Mouse (Mus musculus) intestine, embryonic 15.5 days (tissue): ENCODE results near the gene Fam120b. TPM values are rescaled to one million over a fixed set of nuclear protein-coding genes. Genes with fewer than 3 reads are reported as not detected.
A peak's percentile ranks its signal among the peaks of the same experiment; 100 is the strongest.

Source experiments
- ATAC-seq: fragments of 200-750 bp; cut with Nextera tagmentation; 2 replicates; pipeline ENCODE4 v1.8.0; 2017; ENCODE audit warnings: moderate TSS enrichment, moderate library complexity
- H3K27ac ChIP-seq: fragments of 300-500 bp; sonication (generic); 2 replicates; pipeline ENCODE4 v1.5.1; 2015; ENCODE audit warnings: mild to moderate bottlenecking, inconsistent platforms
- H3K27me3 ChIP-seq: fragments of 300-500 bp; sonication (generic); replicated peaks from 2 replicates; pipeline ENCODE4 v1.6.1; 2015; ENCODE audit warnings: inconsistent platforms
- H3K36me3 ChIP-seq: fragments of 300-500 bp; sonication (generic); 2 replicates; pipeline ENCODE4 v1.6.1; 2015; ENCODE audit warnings: inconsistent platforms
- H3K4me1 ChIP-seq: fragments of 300-500 bp; sonication (generic); replicated peaks from 2 replicates; pipeline ENCODE4 v1.6.1; 2015; ENCODE audit warnings: inconsistent platforms
- H3K4me2 ChIP-seq: fragments of 300-500 bp; sonication (generic); replicated peaks from 2 replicates; pipeline ENCODE4 v1.6.1; 2015; ENCODE audit warnings: mild to moderate bottlenecking, inconsistent platforms
- H3K4me3 ChIP-seq: fragments of 300-500 bp; sonication (generic); replicated peaks from 2 replicates; pipeline ENCODE4 v1.5.1; 2015; ENCODE audit warnings: inconsistent platforms
- H3K9ac ChIP-seq: fragments of 300-500 bp; sonication (generic); 2 replicates; pipeline ENCODE4 v1.6.1; 2015; ENCODE audit warnings: inconsistent platforms
- H3K9me3 ChIP-seq: fragments of 300-500 bp; sonication (generic); 2 replicates; pipeline ENCODE4 v1.6.1; 2016; ENCODE audit warnings: inconsistent platforms
- WGBS: fragments of 180-500 bp; shearing (Covaris S2); methylation state at CpG from one replicate; pipeline ENCODE4 v1.1.7; 2015; 5-methylcytosine and 5-hydroxymethylcytosine counted together
- polyA plus RNA-seq: library from polyadenylated mRNA; unstranded; fragments of >200 nt; fragmentation: Nextera tagmentation; extraction: Ambion mirVana; gene quantifications from 2 replicates; pipeline ENCODE4 v1.2.1, GENCODE M21; 2015

Fam120b gene
- 26.9 and 27.7 TPM in 2 replicates for polyA plus RNA-seq

GRCm38 (mm10) chr17:15395997-15396675 is at the start of gene Fam120b:
TSS of gene Fam120b (plus strand) at chr17:15396202.
- peak; percentile 98 for ATAC-seq
- H3K9me3 ChIP-seq: no peaks in the 10 kb centered on the region
- peak within 1 kb of the TSS; percentile 78 for H3K4me3 ChIP-seq
- no peaks in the 10 kb centered on the region for H3K27me3 ChIP-seq
- H3K36me3 ChIP-seq: no peaks in the 10 kb centered on the region
- H3K4me2 ChIP-seq: peak within 1 kb of the TSS; percentile 90
- H3K9ac ChIP-seq: peak within 1 kb of the TSS; percentile 90
- peak within 1 kb of the TSS; percentile 89 for H3K27ac ChIP-seq
- WGBS: under 1% methylated on average over 31 of the region's 31 CpGs
- H3K4me1 ChIP-seq: peaks cover 13% of the 10 kb centered on the region

- Histone ChIP-seq H3K4me2 (no peak overlapping the region), H3K36me3 (no peaks in the 10 kb centered on the region), H3K4me3 (no peak overlapping the region), H3K4me1 (no peaks in the 10 kb centered on the region), H3K9ac (no peak overlapping the region), H3K9me3 (no peaks in the 10 kb centered on the region), H3K27ac (no peak overlapping the region), H3K27me3 (no peaks in the 10 kb centered on the region)
- no peak for ATAC-seq
- whole genome bisulfite sequencing: 66% methylated on average over 2 of the region's 2 CpGs
Measured at GRCm38 (mm10) chr17:15350152-15350551, 45.9 kb upstream of the Fam120b start.

GRCm38 (mm10) chr17:15352869-15353610 is 43.0 kb upstream of the Fam120b start:
- H3K9me3 ChIP-seq: no peaks in the 10 kb centered on the region
- WGBS: 55% methylated on average over 10 of the region's 10 CpGs
- no peaks in the 10 kb centered on the region for H3K27me3 ChIP-seq
- no peak overlapping the region for H3K9ac ChIP-seq
- no peak overlapping the region for H3K27ac ChIP-seq
- no peak for ATAC-seq
- H3K4me3 ChIP-seq: no peak overlapping the region
- no peak overlapping the region for H3K4me2 ChIP-seq
- H3K36me3 ChIP-seq: no peaks in the 10 kb centered on the region
- 0 out of 2 replicates have a peak, but pooled peaks cover 4% of the 10 kb centered on the region for H3K4me1 ChIP-seq

- Histone ChIP-seq H3K27me3 (no peaks in the 10 kb centered on the region), H3K9ac (no peak overlapping the region), H3K4me3 (no peak overlapping the region), H3K4me1 (0 out of 2 replicates have a peak, but pooled peaks cover 4% of the 10 kb centered on the region), H3K4me2 (no peak overlapping the region), H3K27ac (no peak overlapping the region), H3K9me3 (no peaks in the 10 kb centered on the region), H3K36me3 (no peaks in the 10 kb centered on the region)
- 72% methylated on average over 2 of the region's 2 CpGs for WGBS
- no peak for ATAC-seq
Measured at GRCm38 (mm10) chr17:15354006-15354405, 42.0 kb upstream of the Fam120b start.

GRCm38 (mm10) chr17:15355072-15355471 is 40.9 kb upstream of the Fam120b start:
- no peaks in the 10 kb centered on the region for H3K9me3 ChIP-seq
- no peaks in the 10 kb centered on the region for H3K36me3 ChIP-seq
- H3K27ac ChIP-seq: no peak overlapping the region
- H3K4me1 ChIP-seq: 0 out of 2 replicates have a peak, but pooled peaks cover 4% of the 10 kb centered on the region
- no peak for ATAC-seq
- no peaks in the 10 kb centered on the region for H3K27me3 ChIP-seq
- H3K4me2 ChIP-seq: no peak overlapping the region
- no peak overlapping the region for H3K4me3 ChIP-seq
- no peak overlapping the region for H3K9ac ChIP-seq
- 89% methylated on average over 3 of the region's 3 CpGs for WGBS

GRCm38 (mm10) chr17:15356526-15356925 is 39.5 kb upstream of the Fam120b start:
- 0 out of 2 replicates have a peak, but pooled peaks cover 4% of the 10 kb centered on the region for H3K4me1 ChIP-seq
- no peak overlapping the region for H3K4me3 ChIP-seq
- H3K4me2 ChIP-seq: no peak overlapping the region
- ATAC-seq: peak; percentile 81
- no peak overlapping the region for H3K9ac ChIP-seq
- no peaks in the 10 kb centered on the region for H3K27me3 ChIP-seq
- 0 out of 2 replicates have a peak overlapping the region, but pooled peaks have one; percentile 18 for H3K27ac ChIP-seq
- no peaks in the 10 kb centered on the region for H3K36me3 ChIP-seq
- WGBS: 56% methylated on average over 5 of the region's 5 CpGs
- no peaks in the 10 kb centered on the region for H3K9me3 ChIP-seq

GRCm38 (mm10) chr17:15357071-15357470 is 38.9 kb upstream of the Fam120b start:
- Histone ChIP-seq H3K9me3 (no peaks in the 10 kb centered on the region), H3K4me1 (0 out of 2 replicates have a peak, but pooled peaks cover 4% of the 10 kb centered on the region), H3K27ac (no peak overlapping the region), H3K36me3 (no peaks in the 10 kb centered on the region), H3K27me3 (no peaks in the 10 kb centered on the region), H3K9ac (no peak overlapping the region), H3K4me2 (no peak overlapping the region), H3K4me3 (no peak overlapping the region)
- ATAC-seq: no peak
- WGBS: 69% methylated on average over 3 of the region's 3 CpGs

GRCm38 (mm10) chr17:15363656-15364055 is 32.3 kb upstream of the Fam120b start:
- WGBS: 55% methylated on average over 3 of the region's 3 CpGs
- no peaks in the 10 kb centered on the region for H3K9me3 ChIP-seq

GRCm38 (mm10) chr17:15365650-15366049 is 30.4 kb upstream of the Fam120b start:
- H3K9me3 ChIP-seq: no peaks in the 10 kb centered on the region
- no peak overlapping the region for H3K9ac ChIP-seq

More at GRCm38 (mm10) chr17:15363656-15364055, 32.3 kb upstream of the Fam120b start:
- Histone ChIP-seq H3K9ac (no peak overlapping the region), H3K4me2 (no peak overlapping the region), H3K4me1 (no peaks in the 10 kb centered on the region), H3K4me3 (no peak overlapping the region), H3K36me3 (0 out of 2 replicates have a peak, but pooled peaks cover 5% of the 10 kb centered on the region), H3K27ac (no peak overlapping the region), H3K27me3 (no peaks in the 10 kb centered on the region)
- ATAC-seq: no peak

GRCm38 (mm10) chr17:15370401-15370800 is 25.6 kb upstream of the Fam120b start:
- no peak overlapping the region for H3K4me3 ChIP-seq
- no peak overlapping the region for H3K9ac ChIP-seq
- H3K9me3 ChIP-seq: no peaks in the 10 kb centered on the region
- peaks cover 29% of the 10 kb centered on the region for H3K4me1 ChIP-seq
- 90% methylated on average over 14 of the region's 14 CpGs for WGBS
- 0 out of 2 replicates have a peak, but pooled peaks cover 9% of the 10 kb centered on the region for H3K36me3 ChIP-seq
- H3K4me2 ChIP-seq: peak overlapping the region; percentile 9; the same call in 1 of the 2 replicates
- H3K27ac ChIP-seq: no peak overlapping the region
- ATAC-seq: no peak
- peaks cover 5% of the 10 kb centered on the region; the same call in 1 of the 2 replicates for H3K27me3 ChIP-seq

More at GRCm38 (mm10) chr17:15365650-15366049, 30.4 kb upstream of the Fam120b start:
- no peak overlapping the region for H3K4me3 ChIP-seq
- 64% methylated on average over 5 of the region's 5 CpGs for WGBS
- H3K27ac ChIP-seq: no peak overlapping the region
- no peaks in the 10 kb centered on the region for H3K27me3 ChIP-seq
- ATAC-seq: no peak
- no peaks in the 10 kb centered on the region for H3K4me1 ChIP-seq
- H3K4me2 ChIP-seq: no peak overlapping the region
- H3K36me3 ChIP-seq: 0 out of 2 replicates have a peak, but pooled peaks cover 9% of the 10 kb centered on the region

- peak overlapping the region; percentile 99 for H3K4me2 ChIP-seq
- H3K9me3 ChIP-seq: no peaks in the 10 kb centered on the region
- peak; percentile 36 for ATAC-seq
- peak overlapping the region; percentile 39 for H3K27ac ChIP-seq
- 0 out of 2 replicates have a peak, but pooled peaks cover 7% of the 10 kb centered on the region for H3K36me3 ChIP-seq
- WGBS: 32% methylated on average over 17 of the region's 17 CpGs
- peaks cover 5% of the 10 kb centered on the region; the same call in 1 of the 2 replicates for H3K27me3 ChIP-seq
- H3K4me3 ChIP-seq: peak overlapping the region; percentile 63
- peak overlapping the region; percentile 36; the same call in 1 of the 2 replicates for H3K9ac ChIP-seq
- peaks cover 38% of the 10 kb centered on the region for H3K4me1 ChIP-seq
Measured at GRCm38 (mm10) chr17:15371967-15372835, 23.8 kb upstream of the Fam120b start.
